Mouse (Mus musculus) embryonic fibroblast, embryonic 13.5 days (primary cell): ENCODE results near the gene Ubd.

Source experiments
- CTCF ChIP-seq: IDR thresholded peaks from 2 replicates; pipeline ENCODE4 v1.5.1; 2011; ENCODE audit warnings: mild to moderate bottlenecking, control low read depth, low read length, moderate library complexity, borderline replicate concordance; ENCODE audit not compliant: insufficient read depth
- POLR2A ChIP-seq: IDR thresholded peaks from 2 replicates; pipeline ENCODE4 v1.6.1; 2011; ENCODE audit warnings: low read depth, mild to moderate bottlenecking, control low read depth, low read length, moderate library complexity

DNA sequence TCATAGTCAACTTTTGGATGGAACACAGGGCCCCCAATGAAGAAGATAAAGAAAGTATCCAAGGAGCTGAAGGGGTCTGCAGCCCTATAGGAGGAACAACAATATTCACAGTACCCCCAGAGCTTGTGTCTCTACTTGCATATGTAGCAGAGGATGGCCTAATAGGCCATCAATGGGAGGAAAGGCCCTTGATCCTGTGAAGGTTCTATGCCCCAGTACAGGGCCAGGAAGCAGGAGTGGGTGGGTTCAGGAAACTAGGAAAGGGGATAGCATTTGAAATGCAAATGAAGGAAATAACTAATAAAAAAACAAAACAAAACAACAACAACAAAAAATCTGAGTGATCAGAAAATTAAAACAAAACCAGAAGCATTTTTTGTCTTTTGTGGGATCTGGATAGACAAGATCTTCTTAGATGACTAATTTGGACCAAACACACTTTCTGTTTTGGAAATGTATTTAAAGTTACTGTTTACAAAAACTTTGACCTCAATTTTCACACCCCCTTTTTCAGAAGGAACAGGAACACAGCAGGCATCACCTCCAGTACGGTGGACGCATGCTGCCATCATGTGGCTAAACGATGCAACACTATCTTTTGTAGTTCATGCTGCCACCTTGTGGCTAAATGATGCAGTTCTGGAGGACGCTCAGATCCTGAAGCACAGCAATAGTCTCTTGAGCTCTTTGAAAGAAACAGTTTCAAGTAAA is 9.7 kb downstream of the Ubd start:
- TF ChIP-seq POLR2A (no peak), CTCF (peak; percentile 100)
